Mouse (Mus musculus) lung, embryonic 16.5 days (tissue): Measurements from ENCODE around the gene Clpsl2. TPM values are rescaled to one million over a fixed set of nuclear protein-coding genes. Genes with fewer than 3 reads are reported as not detected.

Source experiments
- ATAC-seq: fragments of 200-750 bp; cut with Nextera tagmentation; 2 replicates; pipeline ENCODE4 v1.8.0; 2017; ENCODE audit warnings: low read depth, mild to moderate bottlenecking, moderate library complexity
- H3K27ac ChIP-seq: fragments of 300-500 bp; sonication (generic); 2 replicates; pipeline ENCODE4 v1.5.1; 2014; ENCODE audit warnings: mild to moderate bottlenecking, control low read depth, low read length
- H3K27me3 ChIP-seq: fragments of 300-500 bp; sonication (generic); 2 replicates; pipeline ENCODE4 v1.6.1; 2014; ENCODE audit warnings: low read depth, low read length, mixed read lengths; ENCODE audit not compliant: control insufficient read depth, insufficient read depth
- H3K36me3 ChIP-seq: fragments of 300-500 bp; sonication (generic); 2 replicates; pipeline ENCODE4 v1.6.1; 2014; ENCODE audit warnings: low read length; ENCODE audit not compliant: control insufficient read depth, insufficient read depth
- H3K4me1 ChIP-seq: fragments of 300-500 bp; sonication (generic); replicated peaks from 2 replicates; pipeline ENCODE4 v1.6.1; 2014; ENCODE audit warnings: low read length, mixed read lengths; ENCODE audit not compliant: control insufficient read depth, insufficient read depth
- H3K4me2 ChIP-seq: fragments of 300-500 bp; sonication (generic); 2 replicates; pipeline ENCODE4 v1.6.1; 2014; ENCODE audit warnings: low read depth, low read length, control low read depth
- H3K4me3 ChIP-seq: fragments of 300-500 bp; sonication (generic); 2 replicates; pipeline ENCODE4 v1.5.1; 2014; ENCODE audit warnings: mild to moderate bottlenecking, low read length, control low read depth
- H3K9ac ChIP-seq: fragments of 300-500 bp; sonication (generic); 2 replicates; pipeline ENCODE4 v1.6.1; 2014; ENCODE audit warnings: low read length, control low read depth
- H3K9me3 ChIP-seq: fragments of 300-500 bp; sonication (generic); 2 replicates; pipeline ENCODE4 v1.6.1; 2016; ENCODE audit warnings: low read length; ENCODE audit not compliant: control insufficient read depth
- WGBS: fragments of 180-500 bp; shearing (Covaris S2); extraction: QIAGEN DNeasy Blood & Tissue Kit; methylation state at CpG from one replicate; pipeline ENCODE4 v1.1.7; 2014; 5-methylcytosine and 5-hydroxymethylcytosine counted together
- polyA plus RNA-seq: library from polyadenylated mRNA; unstranded; fragments of >200 nt; fragmentation: Nextera tagmentation; extraction: Ambion mirVana; gene quantifications from 2 replicates; pipeline ENCODE4 v1.2.1, GENCODE M21; 2015

The Clpsl2 gene
- polyA plus RNA-seq, 1 experiment from 2014 or later = not detected

GRCm38 (mm10) chr17:28565181-28565580 is 16.0 kb downstream of the Clpsl2 start:
- H3K4me3 ChIP-seq = no peak overlapping the region
- no peaks in the 10 kb centered on the region for H3K27me3 ChIP-seq
- peaks cover 3% of the 10 kb centered on the region; the same call in 1 of the 2 replicates for H3K4me1 ChIP-seq
- H3K9me3 ChIP-seq = no peaks in the 10 kb centered on the region
- no peak for ATAC-seq
- H3K9ac ChIP-seq = no peak overlapping the region
- H3K36me3 ChIP-seq = no peaks in the 10 kb centered on the region
- H3K4me2 ChIP-seq = no peak overlapping the region
- no peak overlapping the region for H3K27ac ChIP-seq

GRCm38 (mm10) chr17:28567541-28567940 is 18.3 kb downstream of the Clpsl2 start:
- no peak overlapping the region for H3K9ac ChIP-seq
- ATAC-seq = no peak
- H3K9me3 ChIP-seq = no peaks in the 10 kb centered on the region
- H3K4me2 ChIP-seq = no peak overlapping the region
- WGBS = 40% methylated on average over 3 of the region's 3 CpGs
- H3K4me1 ChIP-seq = no peaks in the 10 kb centered on the region
- H3K36me3 ChIP-seq = no peaks in the 10 kb centered on the region
- no peaks in the 10 kb centered on the region for H3K27me3 ChIP-seq
- H3K27ac ChIP-seq = no peak overlapping the region
- H3K4me3 ChIP-seq = no peak overlapping the region

- Histone ChIP-seq H3K4me1 (no peaks in the 10 kb centered on the region; the same call in 1 of the 2 replicates), H3K27me3 (no peaks in the 10 kb centered on the region; the same call in 1 of the 2 replicates), H3K4me3 (no peak overlapping the region), H3K9me3 (no peaks in the 10 kb centered on the region), H3K27ac (no peak overlapping the region), H3K36me3 (no peaks in the 10 kb centered on the region), H3K9ac (no peak overlapping the region), H3K4me2 (no peak overlapping the region)
- no peak for ATAC-seq
- WGBS = 66% methylated on average over 3 of the region's 3 CpGs
Measured at GRCm38 (mm10) chr17:28571868-28572267, 22.7 kb downstream of the Clpsl2 start.

GRCm38 (mm10) chr17:28572521-28572920 is 23.3 kb downstream of the Clpsl2 start:
- ATAC-seq = no peak
- WGBS = 68% methylated on average over 7 of the region's 7 CpGs
- H3K9me3 ChIP-seq = no peaks in the 10 kb centered on the region
- no peaks in the 10 kb centered on the region for H3K36me3 ChIP-seq
- H3K4me3 ChIP-seq = no peak overlapping the region
- no peaks in the 10 kb centered on the region; the same call in 1 of the 2 replicates for H3K27me3 ChIP-seq
- H3K4me2 ChIP-seq = no peak overlapping the region
- H3K27ac ChIP-seq = no peak overlapping the region
- H3K4me1 ChIP-seq = no peaks in the 10 kb centered on the region; the same call in 1 of the 2 replicates
- H3K9ac ChIP-seq = no peak overlapping the region

GRCm38 (mm10) chr17:28572941-28573340 is 23.7 kb downstream of the Clpsl2 start:
- H3K9me3 ChIP-seq = no peaks in the 10 kb centered on the region
- no peak overlapping the region for H3K9ac ChIP-seq
- no peaks in the 10 kb centered on the region; the same call in 1 of the 2 replicates for H3K27me3 ChIP-seq
- WGBS = 66% methylated on average over 6 of the region's 6 CpGs
- no peaks in the 10 kb centered on the region; the same call in 1 of the 2 replicates for H3K4me1 ChIP-seq
- no peak overlapping the region for H3K27ac ChIP-seq
- H3K4me3 ChIP-seq = no peak overlapping the region
- no peaks in the 10 kb centered on the region for H3K36me3 ChIP-seq
- ATAC-seq = no peak
- no peak overlapping the region for H3K4me2 ChIP-seq

GRCm38 (mm10) chr17:28575244-28576125 is 26.3 kb downstream of the Clpsl2 start, which contains the start of gene Lhfpl5:
Gene Lhfpl5, plus strand, starts transcription at chr17:28575641.
- no peaks in the 10 kb centered on the region; the same call in 1 of the 2 replicates for H3K4me1 ChIP-seq
- H3K4me2 ChIP-seq = peak within 1 kb of the TSS; percentile 45
- WGBS = 12% methylated on average over 50 of the region's 50 CpGs
- H3K36me3 ChIP-seq = no peaks in the 10 kb centered on the region
- no peaks in the 10 kb centered on the region; the same call in 1 of the 2 replicates for H3K27me3 ChIP-seq
- peak; percentile 87 for ATAC-seq
- no peak within 1 kb of the TSS for H3K27ac ChIP-seq
- H3K9me3 ChIP-seq = no peaks in the 10 kb centered on the region
- H3K9ac ChIP-seq = no peak within 1 kb of the TSS
- peak within 1 kb of the TSS; percentile 29 for H3K4me3 ChIP-seq

- Histone ChIP-seq H3K27me3 (no peaks in the 10 kb centered on the region), H3K9me3 (no peaks in the 10 kb centered on the region), H3K27ac (no peak overlapping the region), H3K4me3 (no peak overlapping the region), H3K4me2 (no peak overlapping the region), H3K9ac (no peak overlapping the region), H3K4me1 (no peaks in the 10 kb centered on the region; the same call in 1 of the 2 replicates), H3K36me3 (no peaks in the 10 kb centered on the region)
- ATAC-seq = peak; percentile 64; the same call in 1 of the 2 replicates
- 4% methylated on average over 9 of the region's 9 CpGs for WGBS
Measured at GRCm38 (mm10) chr17:28580396-28580795, 31.2 kb downstream of the Clpsl2 start.

GRCm38 (mm10) chr17:28581056-28581455 is 31.8 kb downstream of the Clpsl2 start:
- Histone ChIP-seq H3K27ac (no peak overlapping the region), H3K27me3 (no peaks in the 10 kb centered on the region), H3K4me3 (no peak overlapping the region), H3K4me1 (no peaks in the 10 kb centered on the region), H3K4me2 (no peak overlapping the region), H3K9ac (no peak overlapping the region), H3K36me3 (no peaks in the 10 kb centered on the region), H3K9me3 (no peaks in the 10 kb centered on the region)
- no peak for ATAC-seq
- 49% methylated on average over 2 of the region's 2 CpGs for WGBS

- WGBS = 74% methylated on average over 3 of the region's 3 CpGs
- H3K27me3 ChIP-seq = no peaks in the 10 kb centered on the region
- H3K4me2 ChIP-seq = no peak overlapping the region
- ATAC-seq = peak; percentile 49; the same call in 1 of the 2 replicates
- no peak overlapping the region for H3K9ac ChIP-seq
- no peak overlapping the region for H3K27ac ChIP-seq
- no peaks in the 10 kb centered on the region for H3K4me1 ChIP-seq
- peaks cover 19% of the 10 kb centered on the region for H3K36me3 ChIP-seq
- no peaks in the 10 kb centered on the region for H3K9me3 ChIP-seq
- H3K4me3 ChIP-seq = no peak overlapping the region
Measured at GRCm38 (mm10) chr17:28586509-28586908, 37.3 kb downstream of the Clpsl2 start.
